Mouse (Mus musculus) hindbrain, postnatal 0 days (tissue): Measurements from ENCODE around the gene Rps9. TPM values are rescaled to one million over a fixed set of nuclear protein-coding genes. Genes with fewer than 3 reads are reported as not detected.
"Not testable (repeated sequence)": the region's sequence is repeated elsewhere in the genome, so short reads cannot be mapped to it uniquely, and the experiment has no call there.

Experiments used
- ATAC-seq: fragments of 200-750 bp; cut with Nextera tagmentation; 2 replicates; pipeline ENCODE4 v1.8.0; 2017; ENCODE audit warnings: mild to moderate bottlenecking, moderate TSS enrichment, moderate library complexity
- DNase-seq: peaks from one replicate; pipeline ENCODE4 v3.0.0-alpha.2; 2015; ENCODE audit warnings: low spot score
- H3K27ac ChIP-seq: fragments of 300-500 bp; sonication (generic); 2 replicates; pipeline ENCODE4 v1.5.1; 2014; ENCODE audit warnings: mild to moderate bottlenecking
- H3K27me3 ChIP-seq: fragments of 300-500 bp; sonication (generic); 2 replicates; pipeline ENCODE4 v1.6.1; 2014; ENCODE audit warnings: low read length, mixed read lengths; ENCODE audit not compliant: insufficient read depth
- H3K36me3 ChIP-seq: fragments of 300-500 bp; sonication (generic); 2 replicates; pipeline ENCODE4 v1.6.1; 2014; ENCODE audit warnings: low read length, mixed read lengths; ENCODE audit not compliant: insufficient read depth
- H3K4me1 ChIP-seq: fragments of 300-500 bp; sonication (generic); 2 replicates; pipeline ENCODE4 v1.6.1; 2014; ENCODE audit warnings: antibody characterized with exemption, low read length, mixed read lengths; ENCODE audit not compliant: insufficient read depth
- H3K4me2 ChIP-seq: fragments of 300-500 bp; sonication (generic); 2 replicates; pipeline ENCODE4 v1.6.1; 2014; ENCODE audit warnings: low read depth, mild to moderate bottlenecking, low read length, moderate library complexity, mixed read lengths
- H3K4me3 ChIP-seq: fragments of 300-500 bp; sonication (generic); 2 replicates; pipeline ENCODE4 v1.5.1; 2014; ENCODE audit warnings: low read length
- H3K9ac ChIP-seq: fragments of 300-500 bp; sonication (generic); replicated peaks from 2 replicates; pipeline ENCODE4 v1.6.1; 2014; ENCODE audit warnings: mild to moderate bottlenecking, low read length, moderate library complexity, mixed read lengths
- H3K9me3 ChIP-seq: fragments of 300-500 bp; sonication (generic); 2 replicates; pipeline ENCODE4 v1.6.1; 2016; ENCODE audit warnings: low read length, mixed read lengths
- CTCF ChIP-seq: IDR thresholded peaks from 2 replicates; pipeline ENCODE4 v1.5.1; 2016; ENCODE audit warnings: antibody characterized with exemption, control low read depth, low read depth
- WGBS: fragments of 180-500 bp; shearing (Covaris S2); extraction: QIAGEN DNeasy Blood & Tissue Kit; methylation state at CpG from one replicate; pipeline ENCODE4 v1.1.7; 2014; 5-methylcytosine and 5-hydroxymethylcytosine counted together
- polyA plus RNA-seq: library from polyadenylated mRNA; unstranded; fragments of >200 nt; fragmentation: Nextera tagmentation; extraction: Ambion mirVana; gene quantifications from 2 replicates; pipeline ENCODE4 v1.2.1, GENCODE M21; 2015
- total RNA-seq: library from RNA; depleted of rRNA; stranded (reverse); fragments of >200 nt; gene quantifications from 2 replicates; pipeline ENCODE4 v1.2.3, GENCODE M21; 2014

Gene Rps9
- total and polyA plus RNA-seq, 2 experiments from 2014 or later, result 569 to 743 TPM

DNA sequence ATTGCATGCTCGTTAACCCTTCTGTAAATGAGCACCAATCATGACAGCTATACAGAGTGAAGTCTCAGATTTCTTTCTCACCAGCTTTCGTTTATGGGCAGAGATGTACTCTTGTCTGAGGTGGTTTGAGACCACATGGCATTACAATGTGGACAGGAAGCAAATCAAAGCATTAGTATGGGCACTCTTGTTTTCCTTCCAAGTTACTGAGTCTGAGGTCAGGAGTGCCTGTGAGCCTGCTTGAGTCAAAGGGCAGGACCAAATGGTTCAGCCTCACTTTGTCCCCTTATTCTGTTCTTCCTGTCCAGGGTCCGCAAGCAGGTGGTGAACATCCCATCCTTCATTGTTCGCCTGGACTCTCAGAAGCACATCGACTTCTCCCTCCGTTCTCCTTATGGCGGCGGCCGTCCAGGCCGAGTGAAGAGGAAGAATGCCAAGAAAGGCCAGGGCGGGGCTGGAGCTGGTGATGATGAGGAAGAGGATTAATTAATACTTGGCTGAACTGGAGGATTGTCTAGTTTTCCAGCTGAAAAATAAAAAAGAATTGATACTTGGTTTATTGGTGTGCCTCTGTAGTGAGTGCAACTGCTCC, 2.6 kb downstream of the Rps9 start:
- WGBS, result 45% methylated on average over 11 of the region's 11 CpGs

GRCm38 (mm10) chr7:3707027-3707426, 3.2 kb downstream of the Rps9 start:
- peaks cover 10% of the 10 kb centered on the region for H3K4me1 ChIP-seq
- no peak for TF ChIP-seq CTCF
- no peak overlapping the region for H3K4me2 ChIP-seq
- DNase-seq (no peak), ATAC-seq (no peak)
- no peak overlapping the region for H3K27ac ChIP-seq
- H3K9ac ChIP-seq, result no peak overlapping the region
- H3K4me3 ChIP-seq, result no peak overlapping the region
- peaks cover 9% of the 10 kb centered on the region for H3K36me3 ChIP-seq
- H3K9me3 ChIP-seq, result no peaks in the 10 kb centered on the region
- no peaks in the 10 kb centered on the region for H3K27me3 ChIP-seq
- 59% methylated on average over 4 of the region's 4 CpGs for WGBS

More for the DNA sequence above, 2.6 kb downstream of the Rps9 start:
- Histone ChIP-seq H3K9ac (peak overlapping the region; percentile 65; the same call in 1 of the 2 replicates), H3K27ac (no peak overlapping the region), H3K4me1 (peaks cover 10% of the 10 kb centered on the region), H3K4me3 (peak overlapping the region; percentile 71), H3K36me3 (peaks cover 9% of the 10 kb centered on the region), H3K9me3 (no peaks in the 10 kb centered on the region), H3K27me3 (no peaks in the 10 kb centered on the region), H3K4me2 (peak overlapping the region; percentile 87)
- DNase-seq (no peak), ATAC-seq (no peak)
- no peak for TF ChIP-seq CTCF

- ATAC-seq, result no peak
- H3K4me3 ChIP-seq, result no peak overlapping the region
- 31% methylated on average over 7 of the region's 7 CpGs for WGBS
- no peak overlapping the region for H3K27ac ChIP-seq
- H3K4me1 ChIP-seq, result peaks cover 10% of the 10 kb centered on the region
- H3K4me2 ChIP-seq, result no peak overlapping the region
- H3K27me3 ChIP-seq, result no peaks in the 10 kb centered on the region
- peaks cover 9% of the 10 kb centered on the region for H3K36me3 ChIP-seq
- no peaks in the 10 kb centered on the region for H3K9me3 ChIP-seq
- TF ChIP-seq CTCF, result no peak
- no peak overlapping the region for H3K9ac ChIP-seq
- DNase-seq, result no peak
Observed at GRCm38 (mm10) chr7:3707568-3708413, 4.0 kb downstream of the Rps9 start.

DNA sequence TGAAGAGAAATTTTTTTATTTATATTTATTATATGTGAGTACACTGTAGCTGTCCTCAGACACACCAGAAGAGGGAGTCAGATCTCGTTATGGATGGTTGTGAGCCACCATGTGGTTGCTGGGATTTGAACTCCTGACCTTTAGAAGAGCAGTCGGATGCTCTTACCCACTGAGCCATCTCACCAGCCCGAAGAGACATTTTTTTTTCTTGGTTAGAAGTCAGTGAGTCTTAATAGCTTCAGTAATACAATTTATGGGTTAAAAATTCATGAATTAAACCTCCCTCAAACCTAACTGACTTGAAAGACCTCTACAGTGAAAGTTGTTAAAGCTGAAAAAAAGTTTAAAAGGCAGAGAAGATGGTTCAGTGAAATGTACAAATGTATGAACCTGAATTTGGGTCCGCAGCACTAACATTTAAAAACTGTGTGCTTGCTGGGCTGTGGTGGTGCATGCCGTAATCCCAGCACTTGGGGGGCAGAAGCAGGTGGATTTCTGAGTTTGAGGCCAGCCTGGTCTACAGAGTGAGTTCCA, 4.7 kb downstream of the Rps9 start:
- H3K27ac ChIP-seq, H3K27me3 ChIP-seq, H3K4me3 ChIP-seq, H3K9me3 ChIP-seq, ATAC-seq, H3K36me3 ChIP-seq, H3K4me1 ChIP-seq, DNase-seq, H3K9ac ChIP-seq, H3K4me2 ChIP-seq: not testable (repeated sequence)
- 38% methylated on average over 5 of the region's 5 CpGs for WGBS

GRCm38 (mm10) chr7:3709000-3709399, 5.2 kb downstream of the Rps9 start:
- Histone ChIP-seq H3K36me3 (peaks cover 9% of the 10 kb centered on the region), H3K9ac (no peak overlapping the region), H3K27me3 (no peaks in the 10 kb centered on the region), H3K27ac (no peak overlapping the region), H3K4me1 (peaks cover 10% of the 10 kb centered on the region), H3K9me3 (no peaks in the 10 kb centered on the region), H3K4me3 (no peak overlapping the region), H3K4me2 (no peak overlapping the region)
- DNase-seq (no peak), ATAC-seq (no peak)
- 54% methylated on average over 1 of the region's 1 CpGs for WGBS
- no peak for TF ChIP-seq CTCF

- Histone ChIP-seq H3K4me1 (no peaks in the 10 kb centered on the region), H3K36me3 (0 out of 2 replicates have a peak, but pooled peaks cover 3% of the 10 kb centered on the region), H3K4me3 (no peak overlapping the region), H3K27me3 (no peaks in the 10 kb centered on the region), H3K27ac (no peak overlapping the region), H3K9me3 (no peaks in the 10 kb centered on the region), H3K4me2 (no peak overlapping the region), H3K9ac (no peak overlapping the region)
- DNase-seq (no peak), ATAC-seq (no peak)
- WGBS, result 38% methylated on average over 5 of the region's 5 CpGs
- TF ChIP-seq CTCF, result no peak
Observed at GRCm38 (mm10) chr7:3712264-3712942, 8.6 kb downstream of the Rps9 start.
